Mouse (Mus musculus) adrenal gland, postnatal 25 days (tissue): ENCODE measurements around the gene Cyp2r1. TPM values are rescaled to one million over a fixed set of nuclear protein-coding genes. Genes with fewer than 3 reads are reported as not detected.
A peak's percentile ranks its signal among the peaks of the same experiment; 100 is the strongest.
"Not testable (repeated sequence)": the region's sequence is repeated elsewhere in the genome, so short reads cannot be mapped to it uniquely, and the experiment has no call there.

Experiments used
- DNase-seq: peaks from one replicate; pipeline ENCODE4 v3.0.0; 2021; ENCODE audit warnings: mixed read lengths
- long read RNA-seq: library from polyadenylated mRNA; stranded (forward); transcript quantifications from one replicate; pipeline ENCODE4 v2.0.0, GENCODE M21; 2021
- total RNA-seq: library from RNA; stranded (reverse); gene quantifications from 2 replicates; pipeline ENCODE4 v1.2.3, GENCODE M21; 2021

The Cyp2r1 gene
- 2.0 and 3.2 TPM in 2 replicates for total RNA-seq
- long read RNA-seq, transcript Cyp2r1-201 (5 exons, 1,627 nt), result major isoform, 6 of 8 reads
- long read RNA-seq, partial matches to known transcripts, result 0 of 8 reads
- long read RNA-seq, other reads (novel, unspliced or antisense), result 1 of 8 reads

GRCm38 (mm10) chr7:114562531-114563241 is at the start of gene Cyp2r1:
Gene Cyp2r1 (minus strand): TSS chr7:114562972.
- peak; percentile 87 for DNase-seq

- not testable (repeated sequence) for DNase-seq
These were observed 31.6 kb upstream of the Cyp2r1 start for GRCm38 (mm10) chr7:114594391-114594790.

GRCm38 (mm10) chr7:114582441-114582840 is 19.7 kb upstream of the Cyp2r1 start:
- DNase-seq, result no peak

GRCm38 (mm10) chr7:114581200-114581599 is 18.4 kb upstream of the Cyp2r1 start:
- no peak for DNase-seq

GRCm38 (mm10) chr7:114580426-114580825 is 17.7 kb upstream of the Cyp2r1 start:
- peak; percentile 53 for DNase-seq

- no peak for DNase-seq
These were observed 14.9 kb upstream of the Cyp2r1 start for GRCm38 (mm10) chr7:114577665-114578064.

- DNase-seq, result no peak
These were observed 14.2 kb upstream of the Cyp2r1 start for GRCm38 (mm10) chr7:114576931-114577330.

GRCm38 (mm10) chr7:114573866-114574265 is 11.1 kb upstream of the Cyp2r1 start:
- not testable (repeated sequence) for DNase-seq

GRCm38 (mm10) chr7:114536179-114536578 is 26.6 kb downstream of the Cyp2r1 start:
- no peak for DNase-seq

- DNase-seq, result no peak
These were observed 36.5 kb downstream of the Cyp2r1 start for GRCm38 (mm10) chr7:114526245-114526644.

- no peak for DNase-seq
These were observed 42.6 kb downstream of the Cyp2r1 start for GRCm38 (mm10) chr7:114520122-114520521.

GRCm38 (mm10) chr7:114508879-114509278 is 53.9 kb downstream of the Cyp2r1 start:
- no peak for DNase-seq

Other genes with a start within 250 kb of the Cyp2r1 start
- 22.9 and 33.1 TPM in 2 replicates for gene Pde3b, start 147.7 kb downstream of the Cyp2r1 start, total RNA-seq
- not detected in 2 replicates for gene Calca, start 73.4 kb upstream of the Cyp2r1 start, total RNA-seq
- not detected in 2 replicates for gene Calcb, start 155.7 kb upstream of the Cyp2r1 start, total RNA-seq
- 1.5 and 2.6 TPM in 2 replicates for gene Insc, start 180.7 kb upstream of the Cyp2r1 start, total RNA-seq